Mouse (Mus musculus): ENCODE measurements at regions not wholly inside any gene's neighbourhood (a gene's known extent, or its start where the extent isn't known, plus 50 kb on each side); places are given as distances from the start of the nearest gene placed in this dataset.
"Not testable (repeated sequence)": the region's sequence is repeated elsewhere in the genome, so short reads cannot be mapped to it uniquely, and the experiment has no call there.

- H3K9ac ChIP-seq = no peak overlapping the region
- no peak overlapping the region for H3K4me2 ChIP-seq
- H3K9me3 ChIP-seq (replicated peaks) = 0 out of 2 replicates have a peak, but pooled peaks cover 5% of the 10 kb centered on the region
- no peak for DNase-seq
- H3K4me1 ChIP-seq (replicated peaks) = no peaks in the 10 kb centered on the region
- no peak for ATAC-seq (ENCODE audit: low read depth)
- no peak overlapping the region for H3K4me3 ChIP-seq (replicated peaks)
- WGBS (ENCODE audit: insufficient replicate concordance) = 39% methylated on average over 2 of the region's 2 CpGs
- H3K27me3 ChIP-seq = no peaks in the 10 kb centered on the region
- no peak overlapping the region for H3K27ac ChIP-seq
- no peaks in the 10 kb centered on the region for H3K36me3 ChIP-seq
Observed at GRCm38 (mm10) chr12:114564329-114564728, 1020.6 kb downstream of the Adam6a start.

- Histone ChIP-seq H3K36me3 (no peaks in the 10 kb centered on the region), H3K27me3 (no peaks in the 10 kb centered on the region), H3K4me1 (replicated peaks) (no peaks in the 10 kb centered on the region), H3K4me2 (no peak overlapping the region), H3K27ac (no peak overlapping the region), H3K9me3 (replicated peaks) (no peaks in the 10 kb centered on the region), H3K9ac (no peak overlapping the region), H3K4me3 (replicated peaks) (no peak overlapping the region)
- ATAC-seq (ENCODE audit: low read depth) = no peak
- DNase-seq = no peak
- 34% methylated on average over 1 of the region's 1 CpGs for WGBS (ENCODE audit: insufficient replicate concordance)
Observed at GRCm38 (mm10) chr12:114583371-114583770, 1039.7 kb downstream of the Adam6a start.

GRCm38 (mm10) chr12:114587227-114587626 is 1043.5 kb downstream of the Adam6a start:
- Histone ChIP-seq H3K27ac (no peak overlapping the region), H3K9ac (no peak overlapping the region), H3K4me3 (replicated peaks) (no peak overlapping the region), H3K4me1 (replicated peaks) (no peaks in the 10 kb centered on the region), H3K4me2 (no peak overlapping the region), H3K9me3 (replicated peaks) (no peaks in the 10 kb centered on the region), H3K36me3 (no peaks in the 10 kb centered on the region), H3K27me3 (no peaks in the 10 kb centered on the region)
- DNase-seq = no peak
- 41% methylated on average over 2 of the region's 2 CpGs for WGBS (ENCODE audit: insufficient replicate concordance)
- no peak for ATAC-seq (ENCODE audit: low read depth)

GRCm38 (mm10) chr12:114597672-114598071 is 1054.0 kb downstream of the Adam6a start:
- Histone ChIP-seq H3K36me3 (no peaks in the 10 kb centered on the region), H3K27me3 (no peaks in the 10 kb centered on the region), H3K9ac (no peak overlapping the region), H3K4me1 (replicated peaks) (no peaks in the 10 kb centered on the region), H3K4me3 (replicated peaks) (no peak overlapping the region), H3K9me3 (replicated peaks) (peaks cover 7% of the 10 kb centered on the region; the same call in 1 of the 2 replicates), H3K4me2 (no peak overlapping the region), H3K27ac (no peak overlapping the region)
- WGBS (ENCODE audit: insufficient replicate concordance) = 48% methylated on average over 1 of the region's 1 CpGs
- DNase-seq (no peak), ATAC-seq (ENCODE audit: low read depth) (no peak)

GRCm38 (mm10) chr12:114609171-114609570 is 1065.5 kb downstream of the Adam6a start:
- no peak for ATAC-seq (ENCODE audit: low read depth)
- no peaks in the 10 kb centered on the region for H3K9me3 ChIP-seq (replicated peaks)
- H3K27me3 ChIP-seq = no peaks in the 10 kb centered on the region
- no peak overlapping the region for H3K9ac ChIP-seq
- H3K4me1 ChIP-seq (replicated peaks) = no peaks in the 10 kb centered on the region
- H3K4me3 ChIP-seq (replicated peaks) = no peak overlapping the region
- no peaks in the 10 kb centered on the region for H3K36me3 ChIP-seq
- no peak overlapping the region for H3K4me2 ChIP-seq
- no peak overlapping the region for H3K27ac ChIP-seq
- DNase-seq = no peak

DNA sequence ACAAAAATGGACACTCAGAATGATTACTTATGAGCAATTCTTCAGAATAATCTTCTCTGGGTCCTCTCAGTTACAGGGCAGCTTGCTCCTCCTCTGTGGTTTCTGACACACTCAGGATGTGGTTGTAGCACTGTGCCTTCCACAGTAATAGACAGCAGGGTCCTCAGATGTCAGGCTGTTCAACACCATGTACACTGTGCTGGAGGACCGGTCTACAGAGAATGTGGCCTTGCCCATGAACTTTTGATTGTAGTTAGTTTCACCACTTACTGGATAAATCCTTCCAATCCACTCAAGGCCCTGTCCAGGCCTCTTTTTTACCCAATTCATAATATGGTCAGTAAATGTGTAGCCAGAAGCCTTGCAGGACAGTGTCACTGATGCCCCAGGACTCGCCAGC is 1068.4 kb downstream of the Adam6a start:
- Histone ChIP-seq H3K4me1 (replicated peaks) (no peaks in the 10 kb centered on the region), H3K36me3 (no peaks in the 10 kb centered on the region), H3K27me3 (no peaks in the 10 kb centered on the region), H3K4me3 (replicated peaks) (no peak overlapping the region), H3K9me3 (replicated peaks) (no peaks in the 10 kb centered on the region), H3K27ac (no peak overlapping the region), H3K9ac (no peak overlapping the region), H3K4me2 (no peak overlapping the region)
- 64% methylated on average over 2 of the region's 2 CpGs for WGBS (ENCODE audit: insufficient replicate concordance)
- ATAC-seq (ENCODE audit: low read depth) (no peak), DNase-seq (no peak)

DNA sequence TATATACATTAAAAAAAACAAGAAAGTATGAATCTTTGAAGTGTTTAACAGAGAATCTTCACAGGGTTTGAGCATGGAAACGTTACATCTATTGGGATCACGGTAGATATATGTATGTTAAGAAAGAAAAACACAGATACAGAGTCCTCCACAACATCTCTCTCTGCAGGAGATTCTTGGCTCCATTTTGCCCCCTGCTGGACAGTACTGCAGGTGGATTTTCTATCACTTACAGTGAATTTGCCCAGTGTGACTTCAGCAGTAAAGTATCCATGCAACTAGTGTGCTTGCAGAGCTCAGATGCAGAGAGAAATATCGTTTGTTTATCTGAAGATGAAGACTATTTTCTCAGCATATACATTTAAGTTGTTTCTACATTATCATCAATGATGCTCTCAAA is 1071.5 kb downstream of the Adam6a start:
- H3K4me1 ChIP-seq (replicated peaks) = no peaks in the 10 kb centered on the region
- ATAC-seq (ENCODE audit: low read depth) (no peak), DNase-seq (no peak)
- H3K27ac ChIP-seq = no peak overlapping the region
- H3K9me3 ChIP-seq (replicated peaks) = no peaks in the 10 kb centered on the region
- no peaks in the 10 kb centered on the region for H3K27me3 ChIP-seq
- 43% methylated on average over 3 of the region's 3 CpGs for WGBS (ENCODE audit: insufficient replicate concordance)
- H3K9ac ChIP-seq = no peak overlapping the region
- no peak overlapping the region for H3K4me3 ChIP-seq (replicated peaks)
- H3K36me3 ChIP-seq = no peaks in the 10 kb centered on the region
- H3K4me2 ChIP-seq = no peak overlapping the region

GRCm38 (mm10) chr12:114615712-114616111 is 1072.0 kb downstream of the Adam6a start:
- no peaks in the 10 kb centered on the region for H3K4me1 ChIP-seq (replicated peaks)
- H3K36me3 ChIP-seq = no peaks in the 10 kb centered on the region
- DNase-seq = no peak
- no peaks in the 10 kb centered on the region for H3K9me3 ChIP-seq (replicated peaks)
- H3K4me2 ChIP-seq = no peak overlapping the region
- WGBS (ENCODE audit: insufficient replicate concordance) = 63% methylated on average over 1 of the region's 1 CpGs
- H3K27me3 ChIP-seq = no peaks in the 10 kb centered on the region
- H3K4me3 ChIP-seq (replicated peaks) = no peak overlapping the region
- H3K9ac ChIP-seq = no peak overlapping the region
- H3K27ac ChIP-seq = no peak overlapping the region
- ATAC-seq (ENCODE audit: low read depth) = no peak

DNA sequence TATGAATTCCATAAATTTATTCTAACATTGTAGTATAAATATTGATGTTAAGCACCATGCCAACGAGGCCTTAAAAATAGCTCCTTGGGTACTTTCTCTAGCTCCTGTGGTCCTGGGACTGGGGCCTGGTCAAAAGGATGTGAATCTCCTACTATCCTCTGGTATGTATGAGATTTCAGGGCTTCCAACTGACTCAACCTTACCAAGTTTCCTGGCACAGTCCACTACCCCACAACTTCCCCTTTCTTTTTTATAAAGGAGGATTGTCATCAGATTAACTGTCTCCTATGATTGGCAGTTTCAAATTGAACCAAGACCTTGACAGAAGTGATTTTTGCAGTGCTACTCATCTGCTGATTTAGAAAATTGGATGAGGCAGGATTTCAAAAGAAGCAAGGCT is 1097.4 kb downstream of the Adam6a start:
- H3K27me3 ChIP-seq = no peaks in the 10 kb centered on the region
- 39% methylated on average over 1 of the region's 1 CpGs for WGBS (ENCODE audit: insufficient replicate concordance)
- H3K4me2 ChIP-seq = no peak overlapping the region
- H3K4me3 ChIP-seq (replicated peaks) = no peak overlapping the region
- no peak overlapping the region for H3K9ac ChIP-seq
- ATAC-seq (ENCODE audit: low read depth) (no peak), DNase-seq (no peak)
- H3K9me3 ChIP-seq (replicated peaks) = no peaks in the 10 kb centered on the region
- no peaks in the 10 kb centered on the region for H3K36me3 ChIP-seq
- H3K27ac ChIP-seq = no peak overlapping the region
- no peaks in the 10 kb centered on the region for H3K4me1 ChIP-seq (replicated peaks)

DNA sequence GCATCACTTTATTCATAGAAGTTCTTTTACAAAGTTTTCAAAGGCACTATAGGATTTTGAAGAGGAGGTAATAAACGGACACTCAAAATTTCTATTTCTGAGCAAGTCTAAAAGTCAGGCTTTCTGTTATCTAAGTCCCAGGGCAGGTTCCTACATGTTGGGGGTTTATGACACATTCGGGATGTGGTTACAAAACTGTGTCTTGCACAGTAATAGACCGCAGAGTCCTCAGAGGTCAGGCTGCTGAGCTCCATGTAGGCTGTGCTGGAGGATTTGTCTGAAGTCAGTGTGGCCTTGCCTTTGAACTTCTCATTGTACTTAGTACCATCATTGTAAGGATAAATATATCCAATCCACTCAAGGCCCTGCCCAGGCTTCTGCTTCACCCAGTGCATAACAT is 1102.7 kb downstream of the Adam6a start:
- H3K4me2 ChIP-seq = no peak overlapping the region
- H3K4me1 ChIP-seq (replicated peaks) = no peaks in the 10 kb centered on the region
- no peak overlapping the region for H3K4me3 ChIP-seq (replicated peaks)
- DNase-seq (no peak), ATAC-seq (ENCODE audit: low read depth) (no peak)
- H3K36me3 ChIP-seq = no peaks in the 10 kb centered on the region
- no peak overlapping the region for H3K9ac ChIP-seq
- 62% methylated on average over 3 of the region's 3 CpGs for WGBS (ENCODE audit: insufficient replicate concordance)
- 0 out of 2 replicates have a peak, but pooled peaks cover 4% of the 10 kb centered on the region for H3K9me3 ChIP-seq (replicated peaks)
- no peaks in the 10 kb centered on the region for H3K27me3 ChIP-seq
- no peak overlapping the region for H3K27ac ChIP-seq

DNA sequence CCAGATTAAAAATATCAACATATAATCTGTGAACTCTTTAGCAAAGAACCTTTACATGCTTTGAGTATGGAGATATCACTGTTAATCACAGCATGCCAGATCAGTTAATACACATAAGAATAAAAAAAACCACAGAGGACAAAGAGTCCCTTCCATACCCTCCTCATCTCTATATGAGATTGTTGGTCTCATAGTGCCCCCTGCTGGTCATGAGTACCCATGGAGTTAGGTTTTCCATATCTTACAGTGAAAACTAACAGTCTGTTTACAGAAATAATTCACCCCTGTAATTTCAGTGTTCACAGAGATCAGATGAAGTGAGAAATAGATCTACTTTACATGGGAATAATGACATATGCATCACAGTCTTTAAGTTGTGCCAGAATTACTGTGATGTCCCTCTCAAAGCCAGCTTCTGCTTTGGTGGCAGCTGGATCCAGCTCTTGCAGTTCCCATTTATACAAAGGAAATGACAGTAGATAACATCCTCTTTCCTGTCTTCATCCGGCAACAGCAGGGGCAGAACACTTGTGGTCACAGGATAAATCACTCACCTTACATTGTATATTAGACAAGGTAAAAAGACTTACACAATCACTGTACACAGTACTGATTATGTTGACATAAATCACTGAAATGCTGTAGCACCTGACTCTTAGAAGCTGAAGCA is 1106.9 kb downstream of the Adam6a start:
- WGBS (ENCODE audit: insufficient replicate concordance) = 69% methylated on average over 1 of the region's 1 CpGs
- not testable (repeated sequence) for ATAC-seq (ENCODE audit: low read depth); H3K27ac ChIP-seq; H3K4me2 ChIP-seq; H3K36me3 ChIP-seq; DNase-seq; H3K9me3 ChIP-seq (replicated peaks); H3K4me3 ChIP-seq (replicated peaks); H3K9ac ChIP-seq; H3K4me1 ChIP-seq (replicated peaks); H3K27me3 ChIP-seq

GRCm38 (mm10) chr12:114657134-114657533 is 1113.4 kb downstream of the Adam6a start:
- ATAC-seq (ENCODE audit: low read depth); H3K4me1 ChIP-seq (replicated peaks); H3K27me3 ChIP-seq; H3K36me3 ChIP-seq; H3K4me3 ChIP-seq (replicated peaks); DNase-seq; H3K9ac ChIP-seq; H3K4me2 ChIP-seq; H3K9me3 ChIP-seq (replicated peaks); H3K27ac ChIP-seq: not testable (repeated sequence)
- WGBS (ENCODE audit: insufficient replicate concordance) = 83% methylated on average over 2 of the region's 2 CpGs
